Mouse (Mus musculus) Patski (cell line): ENCODE measurements at regions not wholly inside any gene's neighbourhood (a gene's known extent, or its start where the extent isn't known, plus 50 kb on each side); places are given as distances from the start of the nearest gene placed in this dataset.

Experiments
- ATAC-seq: fragments of 100-300 bp; one replicate; pipeline ENCODE4 v1.8.0; 2021
- CTCF ChIA-PET: fragments of 350-600 bp; sonication (Branson Sonifier 250); formaldehyde crosslinking; loops from one replicate; lab custom pipeline; 2022; ENCODE audit warnings: inconsistent platforms; lab: Charles Lee
- POLR2A ChIA-PET: fragments of 350-600 bp; sonication (Branson Sonifier 250); formaldehyde crosslinking; loops from one replicate; lab custom pipeline; 2022; ENCODE audit warnings: antibody characterized with exemption, inconsistent platforms; lab: Charles Lee
- DNase-seq: peaks from one replicate; pipeline ENCODE4 v3.0.0-alpha.2; 2011; ENCODE audit warnings: low read depth, low spot score
- H3K27me3 ChIP-seq: fragments of 371-371 bp; one replicate; pipeline ENCODE4 v1.5.1; 2021
- CTCF ChIP-seq: fragments of 100-300 bp; IDR thresholded peaks from one replicate; pipeline ENCODE4 v1.5.1; 2021
- in situ Hi-C: fragments of 300-500 bp; cut with MboI; formaldehyde crosslinking; loops from 3 replicates; pipeline ENCODE4 v1.11.1; 2018; ENCODE audit warnings: low pct_unique_long_range_greater_than_20kb, mixed read lengths

DNA sequence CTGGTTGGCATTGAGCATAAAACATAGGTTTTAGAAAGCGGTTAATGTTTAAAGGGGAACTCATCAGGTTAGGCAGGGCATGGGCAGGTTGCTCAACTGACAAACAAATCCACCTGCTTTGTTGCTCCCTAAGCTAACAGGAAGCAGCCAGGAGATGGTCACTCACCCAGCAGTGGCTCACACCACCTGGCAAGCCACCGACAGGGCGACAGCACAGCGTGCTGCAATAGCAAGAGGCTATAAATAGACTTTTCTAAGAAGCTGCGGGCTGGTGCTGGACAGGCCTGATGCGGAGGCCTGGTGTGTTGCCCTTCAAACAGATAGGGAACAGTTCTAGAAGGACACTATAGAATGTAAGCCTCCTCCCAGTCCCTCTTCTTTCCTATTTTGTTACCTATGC lies 559.3 kb upstream of the Gm19410 start:
- CTCF ChIA-PET = interaction anchor here (1.0 to 1.4 kb wide), 3 partner anchors 11 to 28 kb away, joined by 3 to 7 read pairs (median 4); no protein-coding TSS in a partner anchor
- in situ Hi-C loops = no loop called here
- no peak for TF ChIP-seq CTCF
- DNase-seq (no peak), ATAC-seq (no peak)
- no peaks in the 10 kb centered on the region for H3K27me3 ChIP-seq
- POLR2A ChIA-PET = no interaction called here

GRCm38 (mm10) chr8:35208357-35208756 lies 557.2 kb upstream of the Gm19410 start:
- POLR2A ChIA-PET = no interaction called here
- ATAC-seq (no peak), DNase-seq (no peak)
- H3K27me3 ChIP-seq = no peaks in the 10 kb centered on the region
- in situ Hi-C loops = no loop called here
- no peak for TF ChIP-seq CTCF
- CTCF ChIA-PET = no interaction called here

- DNase-seq (no peak), ATAC-seq (no peak)
- H3K27me3 ChIP-seq = no peaks in the 10 kb centered on the region
- POLR2A ChIA-PET = no interaction called here
- no peak for TF ChIP-seq CTCF
- in situ Hi-C loops = no loop called here
- CTCF ChIA-PET = no interaction called here
These were observed 553.8 kb upstream of the Gm19410 start for GRCm38 (mm10) chr8:35211506-35212452.

- in situ Hi-C loops = no loop called here
- ATAC-seq (no peak), DNase-seq (no peak)
- no peak for TF ChIP-seq CTCF
- H3K27me3 ChIP-seq = no peaks in the 10 kb centered on the region
- ChIA-PET POLR2A (no interaction called here), CTCF (interaction anchor here (1.0 kb wide), 1 partner anchor 15 kb away, joined by 3 read pairs; no protein-coding TSS in a partner anchor)
These were observed 552.1 kb upstream of the Gm19410 start for GRCm38 (mm10) chr8:35213515-35213914.

DNA sequence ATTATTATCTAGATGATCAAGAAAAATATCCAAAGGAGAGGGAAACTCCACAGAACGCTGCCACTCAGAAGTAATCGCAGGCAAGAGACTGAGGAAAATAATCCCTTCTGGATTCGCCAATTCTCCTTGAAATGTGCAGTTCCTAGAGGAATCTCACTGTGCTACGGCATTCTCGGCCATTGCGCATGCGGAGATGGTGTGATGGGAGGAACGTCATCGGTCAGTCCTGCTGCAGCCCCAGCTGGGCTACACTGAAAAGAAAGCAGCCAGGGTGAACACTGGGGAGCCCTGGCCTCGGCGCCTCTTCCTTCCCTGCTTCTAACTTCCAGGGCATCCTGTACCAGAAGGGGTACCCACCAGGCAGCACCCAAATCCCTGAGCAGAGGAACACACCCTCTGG lies 548.0 kb upstream of the Gm19410 start:
- DNase-seq = no peak
- no peaks in the 10 kb centered on the region for H3K27me3 ChIP-seq
- POLR2A ChIA-PET = no interaction called here
- no peak for ATAC-seq
- CTCF ChIA-PET = interaction anchor here (0.9 to 1.3 kb wide), 2 partner anchors 10 to 11 kb away, joined by 3 to 4 read pairs; no protein-coding TSS in a partner anchor
- TF ChIP-seq CTCF = no peak
- in situ Hi-C loops = no loop called here

DNA sequence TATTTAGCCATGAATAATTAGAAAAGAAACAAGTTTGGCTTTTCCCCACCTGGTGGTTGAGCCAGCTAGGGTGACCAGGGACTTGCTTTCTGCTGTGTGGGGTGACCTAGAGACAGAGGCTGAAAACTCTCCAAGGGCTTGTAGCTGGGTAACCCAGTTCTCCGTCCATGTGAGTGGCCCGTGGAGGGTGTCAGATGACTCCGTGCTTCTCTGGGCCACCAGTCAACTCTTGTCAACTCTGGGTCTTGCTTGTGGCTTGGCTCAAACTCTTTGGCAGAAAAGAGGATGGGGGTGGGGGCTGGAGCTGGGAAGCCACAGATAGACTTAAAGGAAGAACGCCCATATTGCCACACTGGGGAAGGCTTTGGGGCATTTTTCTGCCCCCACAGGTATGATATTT lies 547.3 kb upstream of the Gm19410 start:
- CTCF ChIA-PET = interaction anchor here (0.9 kb wide), 1 partner anchor 9 kb away, joined by 3 read pairs; no protein-coding TSS in a partner anchor
- H3K27me3 ChIP-seq = no peaks in the 10 kb centered on the region
- POLR2A ChIA-PET = no interaction called here
- TF ChIP-seq CTCF = no peak
- ATAC-seq (no peak), DNase-seq (no peak)
- in situ Hi-C loops = no loop called here

- in situ Hi-C loops = no loop called here
- CTCF ChIA-PET = no interaction called here
- ATAC-seq (no peak), DNase-seq (no peak)
- TF ChIP-seq CTCF = no peak
- POLR2A ChIA-PET = no interaction called here
- no peaks in the 10 kb centered on the region for H3K27me3 ChIP-seq
These were observed 541.3 kb upstream of the Gm19410 start for GRCm38 (mm10) chr8:35224053-35224924.

DNA sequence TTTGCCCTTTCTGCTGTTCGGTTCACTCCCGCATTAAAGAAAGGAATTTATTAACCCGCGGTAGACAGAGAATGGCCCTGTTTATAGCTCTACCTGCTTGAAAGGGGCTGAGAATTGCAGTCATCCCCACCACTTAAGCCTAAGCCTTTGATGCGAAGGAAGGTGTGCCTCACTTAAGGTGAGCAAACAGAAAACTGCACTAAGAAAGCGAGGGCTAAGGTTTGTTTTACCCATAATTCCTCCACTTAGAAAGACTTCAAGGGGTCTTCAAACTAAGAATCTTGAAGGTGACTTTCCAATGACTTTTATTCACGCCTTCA lies 540.7 kb upstream of the Gm19410 start:
- ChIA-PET POLR2A (no interaction called here), CTCF (no interaction called here)
- no peak for TF ChIP-seq CTCF
- in situ Hi-C loops = no loop called here
- no peak for DNase-seq
- no peak for ATAC-seq
- H3K27me3 ChIP-seq = no peaks in the 10 kb centered on the region

- DNase-seq (no peak), ATAC-seq (no peak)
- in situ Hi-C loops = no loop called here
- TF ChIP-seq CTCF = no peak
- CTCF ChIA-PET = interaction anchor here (0.9 kb wide), 1 partner anchor 9 kb away, joined by 3 read pairs; no protein-coding TSS in a partner anchor
- POLR2A ChIA-PET = no interaction called here
- H3K27me3 ChIP-seq = no peaks in the 10 kb centered on the region
These were observed 538.5 kb upstream of the Gm19410 start for GRCm38 (mm10) chr8:35227079-35227478.

DNA sequence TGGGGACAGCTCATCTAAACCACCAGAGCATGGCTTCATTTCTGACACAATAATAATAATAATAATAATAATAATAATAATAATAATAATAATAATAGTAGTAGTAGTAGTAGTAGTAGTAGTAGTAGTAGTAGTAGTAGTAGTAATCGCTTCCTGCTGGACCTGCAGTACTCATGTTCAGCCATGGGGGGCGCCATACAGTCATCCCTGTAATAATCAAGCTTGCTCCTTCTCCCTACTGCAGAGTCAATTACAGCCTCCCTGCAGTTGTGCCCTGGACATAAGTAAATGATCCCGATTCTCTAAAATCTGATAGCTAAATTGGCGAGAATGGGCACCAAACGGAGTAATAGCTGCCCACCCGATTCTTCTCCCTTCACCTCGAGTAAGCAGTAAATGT lies 537.1 kb upstream of the Gm19410 start:
- DNase-seq (no peak), ATAC-seq (no peak)
- in situ Hi-C loops = no loop called here
- no peaks in the 10 kb centered on the region for H3K27me3 ChIP-seq
- CTCF ChIA-PET = interaction anchor here (0.9 to 1.3 kb wide), 2 partner anchors 12 to 16 kb away, joined by 3 to 4 read pairs; no protein-coding TSS in a partner anchor
- POLR2A ChIA-PET = interaction anchor here (0.6 kb wide), 1 partner anchor 171 kb away, joined by 3 read pairs; no protein-coding TSS in a partner anchor
- peak; percentile 50 for TF ChIP-seq CTCF
